Mouse (Mus musculus): ENCODE results near the gene Gm6205. TPM values are rescaled to one million over a fixed set of nuclear protein-coding genes. Genes with fewer than 3 reads are reported as not detected.
"Not testable (repeated sequence)": the region's sequence is repeated elsewhere in the genome, so short reads cannot be mapped to it uniquely, and the experiment has no call there.

Gm6205 gene
- total RNA-seq (2021), result not detected
- long read RNA-seq, experiment 1, result 0 reads
- long read RNA-seq, experiment 2, result 0 reads

DNA sequence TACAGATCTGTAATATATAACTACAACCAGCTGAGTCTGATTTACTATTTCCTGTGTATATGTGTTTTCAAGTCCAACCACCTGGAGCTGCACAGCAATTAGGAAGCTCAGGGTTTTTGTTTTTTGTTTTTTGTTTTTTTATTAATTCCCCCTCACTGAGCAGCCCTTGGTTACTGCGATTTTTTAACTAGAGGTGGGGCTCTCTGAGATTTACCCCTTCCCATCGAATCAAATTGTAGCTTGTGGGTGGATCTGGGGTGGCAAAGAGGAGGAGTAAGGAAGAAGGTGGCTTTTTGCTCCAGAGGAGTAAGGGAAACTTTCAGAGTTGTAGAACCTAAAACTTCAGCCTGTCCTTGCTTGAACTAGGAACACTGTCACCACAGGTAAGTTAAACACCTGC is at the start of gene Gm6205:
Gm6205 (plus strand) TSS at position 301 of the 400 bp plus-strand sequence.
- DNase-seq, result not testable (repeated sequence)

DNA sequence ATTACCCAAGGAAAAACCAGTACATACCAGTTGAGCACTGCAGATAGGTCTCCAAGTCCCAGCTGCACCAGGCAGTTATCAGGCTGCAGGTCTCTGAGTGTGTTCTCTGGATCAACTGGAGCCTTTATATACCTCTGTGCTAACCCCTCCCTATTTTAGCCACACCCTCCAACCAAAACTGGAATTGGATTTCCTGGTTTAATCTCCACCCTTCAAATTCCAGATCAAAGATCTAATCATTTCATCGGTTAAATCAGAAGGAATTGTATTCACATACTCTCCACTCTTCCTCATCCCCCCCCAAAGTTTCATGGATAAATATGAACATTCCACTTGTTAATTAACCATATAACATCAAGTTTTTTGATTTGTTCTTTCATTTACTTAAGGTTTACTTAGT is 31.9 kb upstream of the Gm6205 start, which contains the start of gene Gm3147:
Gm3147 (minus strand) TSS at position 101 of the 400 bp plus-strand sequence.
- DNase-seq, result not testable (repeated sequence)

DNA sequence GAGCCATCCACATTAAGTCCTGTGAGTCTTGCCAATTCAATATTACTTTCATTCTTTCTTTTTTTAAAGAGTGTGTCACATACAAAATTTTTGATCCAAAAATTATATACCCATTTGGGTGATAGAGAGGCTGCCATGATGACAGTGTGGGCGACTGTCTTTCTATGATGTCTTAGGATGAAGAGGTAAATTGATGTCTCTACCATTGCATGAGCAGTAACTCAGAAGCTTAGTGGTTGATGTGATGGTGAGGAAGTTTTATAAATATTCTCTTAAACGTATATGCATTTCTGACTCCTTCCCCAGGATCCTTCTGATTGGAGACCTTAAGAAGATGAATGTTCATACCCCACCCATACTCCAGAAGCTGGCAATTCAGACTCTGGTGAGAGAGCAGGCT is 24.5 kb upstream of the Gm6205 start, which contains the start of gene Gm6509:
Gm6509 (plus strand) TSS at position 301 of the 400 bp plus-strand sequence.
- not testable (repeated sequence) for DNase-seq

Other genes with a start within 250 kb of the Gm6205 start
- not detected for gene Gm7682, start 202.6 kb upstream of the Gm6205 start, total RNA-seq (2021)
- gene Gm3139, start 122.1 kb upstream of the Gm6205 start, total RNA-seq (2021), result not detected
- gene Gm3147, start 32.0 kb upstream of the Gm6205 start, total RNA-seq (2021), result not detected
- gene Gm6509, start 24.4 kb upstream of the Gm6205 start, total RNA-seq (2021), result not detected
- not detected for gene Gm3183, start 217.1 kb downstream of the Gm6205 start, total RNA-seq (2021)

Measured in adrenal gland, postnatal 10 days (tissue).